Mouse (Mus musculus) liver, embryonic 13.5 days (tissue): ENCODE data around the gene Rnls. TPM values are rescaled to one million over a fixed set of nuclear protein-coding genes. Genes with fewer than 3 reads are reported as not detected.

Experiments
- ATAC-seq: fragments of 200-750 bp; cut with Nextera tagmentation; 2 replicates; pipeline ENCODE4 v1.8.0; 2017; ENCODE audit warnings: low read depth, mild to moderate bottlenecking, moderate number of reproducible peaks, moderate library complexity
- DNase-seq: peaks from one replicate; pipeline ENCODE4 v3.0.0; 2022
- H3K27ac ChIP-seq: fragments of 300-500 bp; sonication (generic); 2 replicates; pipeline ENCODE4 v1.5.1; 2015; ENCODE audit warnings: moderate library complexity, mild to moderate bottlenecking, inconsistent platforms
- H3K27me3 ChIP-seq: fragments of 300-500 bp; sonication (generic); 2 replicates; pipeline ENCODE4 v1.6.1; 2015; ENCODE audit warnings: mild to moderate bottlenecking, inconsistent platforms
- H3K36me3 ChIP-seq: fragments of 300-500 bp; sonication (generic); 2 replicates; pipeline ENCODE4 v1.6.1; 2015; ENCODE audit warnings: mild to moderate bottlenecking, inconsistent platforms
- H3K4me1 ChIP-seq: fragments of 300-500 bp; sonication (generic); replicated peaks from 2 replicates; pipeline ENCODE4 v1.6.1; 2015; ENCODE audit warnings: inconsistent platforms
- H3K4me2 ChIP-seq: fragments of 300-500 bp; sonication (generic); 2 replicates; pipeline ENCODE4 v1.6.1; 2015; ENCODE audit warnings: inconsistent platforms, mild to moderate bottlenecking, moderate library complexity
- H3K4me3 ChIP-seq: fragments of 300-500 bp; sonication (generic); replicated peaks from 2 replicates; pipeline ENCODE4 v1.5.1; 2015; ENCODE audit warnings: mild to moderate bottlenecking, inconsistent platforms
- H3K9ac ChIP-seq: fragments of 300-500 bp; sonication (generic); 2 replicates; pipeline ENCODE4 v1.6.1; 2015; ENCODE audit warnings: mild to moderate bottlenecking, inconsistent platforms
- H3K9me3 ChIP-seq: fragments of 300-500 bp; sonication (generic); replicated peaks from 2 replicates; pipeline ENCODE4 v1.6.1; 2016; ENCODE audit warnings: inconsistent platforms
- WGBS: fragments of 180-500 bp; shearing (Covaris S2); methylation state at CpG from one replicate; pipeline ENCODE4 v1.1.7; 2015; ENCODE audit not compliant: insufficient replicate concordance; 5-methylcytosine and 5-hydroxymethylcytosine counted together
- polyA plus RNA-seq: library from polyadenylated mRNA; unstranded; fragments of >200 nt; fragmentation: Nextera tagmentation; extraction: Ambion mirVana; gene quantifications from 2 replicates; pipeline ENCODE4 v1.2.1, GENCODE M21; 2015

Gene Rnls
- polyA plus RNA-seq, 1 experiment from 2014 or later = 1.1 TPM

- no peaks in the 10 kb centered on the region for H3K4me1 ChIP-seq
- H3K4me3 ChIP-seq = no peak overlapping the region
- DNase-seq = no peak
- no peak overlapping the region for H3K27ac ChIP-seq
- 47% methylated on average over 4 of the region's 4 CpGs for WGBS
- H3K36me3 ChIP-seq = no peaks in the 10 kb centered on the region
- H3K9ac ChIP-seq = no peak overlapping the region
- H3K4me2 ChIP-seq = no peak overlapping the region
- H3K9me3 ChIP-seq = no peaks in the 10 kb centered on the region
- ATAC-seq = no peak
- no peaks in the 10 kb centered on the region for H3K27me3 ChIP-seq
Observed at GRCm38 (mm10) chr19:33317130-33317529, 75.0 kb downstream of the Rnls start.

GRCm38 (mm10) chr19:33299726-33300292 is 92.3 kb downstream of the Rnls start:
- Histone ChIP-seq H3K27me3 (no peaks in the 10 kb centered on the region), H3K36me3 (no peaks in the 10 kb centered on the region), H3K9ac (no peak overlapping the region), H3K4me1 (no peaks in the 10 kb centered on the region), H3K9me3 (no peaks in the 10 kb centered on the region), H3K4me3 (no peak overlapping the region), H3K27ac (no peak overlapping the region), H3K4me2 (no peak overlapping the region)
- no peak for ATAC-seq
- DNase-seq = no peak
- WGBS = 64% methylated on average over 3 of the region's 3 CpGs

- no peaks in the 10 kb centered on the region for H3K4me1 ChIP-seq
- H3K4me2 ChIP-seq = no peak overlapping the region
- ATAC-seq (no peak), DNase-seq (no peak)
- no peaks in the 10 kb centered on the region for H3K27me3 ChIP-seq
- 46% methylated on average over 2 of the region's 2 CpGs for WGBS
- no peak overlapping the region for H3K27ac ChIP-seq
- H3K9me3 ChIP-seq = no peaks in the 10 kb centered on the region
- no peak overlapping the region for H3K4me3 ChIP-seq
- H3K9ac ChIP-seq = no peak overlapping the region
- no peaks in the 10 kb centered on the region for H3K36me3 ChIP-seq
Observed at GRCm38 (mm10) chr19:33296338-33296737, 95.8 kb downstream of the Rnls start.

GRCm38 (mm10) chr19:33282985-33283384 is 109.1 kb downstream of the Rnls start:
- Histone ChIP-seq H3K4me3 (no peak overlapping the region), H3K4me1 (no peaks in the 10 kb centered on the region), H3K36me3 (no peaks in the 10 kb centered on the region), H3K27me3 (no peaks in the 10 kb centered on the region), H3K27ac (no peak overlapping the region), H3K9me3 (no peaks in the 10 kb centered on the region), H3K9ac (no peak overlapping the region), H3K4me2 (no peak overlapping the region)
- ATAC-seq (no peak), DNase-seq (no peak)
- WGBS = 38% methylated on average over 3 of the region's 3 CpGs

GRCm38 (mm10) chr19:33276421-33276820 is 115.7 kb downstream of the Rnls start:
- Histone ChIP-seq H3K27me3 (no peaks in the 10 kb centered on the region), H3K4me3 (no peak overlapping the region)

GRCm38 (mm10) chr19:33273676-33274075 is 118.4 kb downstream of the Rnls start:
- no peaks in the 10 kb centered on the region for H3K4me1 ChIP-seq
- no peaks in the 10 kb centered on the region for H3K9me3 ChIP-seq
- H3K27me3 ChIP-seq = no peaks in the 10 kb centered on the region
- no peaks in the 10 kb centered on the region for H3K36me3 ChIP-seq
- no peak overlapping the region for H3K9ac ChIP-seq
- no peak overlapping the region for H3K27ac ChIP-seq
- no peak overlapping the region for H3K4me2 ChIP-seq
- no peak overlapping the region for H3K4me3 ChIP-seq
- 64% methylated on average over 1 of the region's 1 CpGs for WGBS
- DNase-seq = no peak
- ATAC-seq = no peak

More at GRCm38 (mm10) chr19:33276421-33276820, 115.7 kb downstream of the Rnls start:
- Histone ChIP-seq H3K9ac (no peak overlapping the region), H3K4me1 (no peaks in the 10 kb centered on the region), H3K27ac (no peak overlapping the region), H3K9me3 (no peaks in the 10 kb centered on the region), H3K36me3 (no peaks in the 10 kb centered on the region), H3K4me2 (no peak overlapping the region)
- no peak for DNase-seq
- 54% methylated on average over 1 of the region's 1 CpGs for WGBS
- no peak for ATAC-seq

- no peak overlapping the region for H3K9ac ChIP-seq
- no peak overlapping the region for H3K4me3 ChIP-seq
- DNase-seq (no peak), ATAC-seq (no peak)
- H3K27ac ChIP-seq = no peak overlapping the region
- no peaks in the 10 kb centered on the region for H3K9me3 ChIP-seq
- 43% methylated on average over 2 of the region's 2 CpGs for WGBS
- H3K4me1 ChIP-seq = no peaks in the 10 kb centered on the region
- H3K4me2 ChIP-seq = no peak overlapping the region
- no peaks in the 10 kb centered on the region for H3K36me3 ChIP-seq
- H3K27me3 ChIP-seq = no peaks in the 10 kb centered on the region
Observed at GRCm38 (mm10) chr19:33271571-33271970, 120.5 kb downstream of the Rnls start.

- Histone ChIP-seq H3K9me3 (no peaks in the 10 kb centered on the region), H3K36me3 (no peaks in the 10 kb centered on the region), H3K4me2 (no peak overlapping the region), H3K9ac (no peak overlapping the region), H3K27ac (no peak overlapping the region), H3K27me3 (no peaks in the 10 kb centered on the region), H3K4me3 (no peak overlapping the region), H3K4me1 (no peaks in the 10 kb centered on the region)
- no peak for DNase-seq
- WGBS = 46% methylated on average over 2 of the region's 2 CpGs
- no peak for ATAC-seq
Observed at GRCm38 (mm10) chr19:33270231-33270630, 121.9 kb downstream of the Rnls start.

- H3K36me3 ChIP-seq = no peaks in the 10 kb centered on the region
- H3K9me3 ChIP-seq = no peaks in the 10 kb centered on the region
- no peaks in the 10 kb centered on the region for H3K27me3 ChIP-seq
- H3K4me3 ChIP-seq = no peak overlapping the region
- H3K27ac ChIP-seq = no peak overlapping the region
- no peak overlapping the region for H3K4me2 ChIP-seq
- no peak overlapping the region for H3K9ac ChIP-seq
- DNase-seq = no peak
- no peaks in the 10 kb centered on the region for H3K4me1 ChIP-seq
- no peak for ATAC-seq
- WGBS = 63% methylated on average over 14 of the region's 14 CpGs
Observed at GRCm38 (mm10) chr19:33268044-33268443, 124.1 kb downstream of the Rnls start.

- ATAC-seq = no peak
- no peaks in the 10 kb centered on the region for H3K27me3 ChIP-seq
- no peaks in the 10 kb centered on the region for H3K9me3 ChIP-seq
- no peak overlapping the region for H3K9ac ChIP-seq
- H3K4me1 ChIP-seq = no peaks in the 10 kb centered on the region
- DNase-seq = no peak
- H3K36me3 ChIP-seq = no peaks in the 10 kb centered on the region
- no peak overlapping the region for H3K27ac ChIP-seq
- no peak overlapping the region for H3K4me3 ChIP-seq
- WGBS = 27% methylated on average over 2 of the region's 2 CpGs
- H3K4me2 ChIP-seq = no peak overlapping the region
Observed at GRCm38 (mm10) chr19:33265245-33265644, 126.8 kb downstream of the Rnls start.

- ATAC-seq = no peak
- Histone ChIP-seq H3K4me2 (no peak overlapping the region), H3K36me3 (no peaks in the 10 kb centered on the region), H3K4me1 (no peaks in the 10 kb centered on the region), H3K4me3 (no peak overlapping the region), H3K27ac (no peak overlapping the region), H3K9me3 (no peaks in the 10 kb centered on the region), H3K27me3 (no peaks in the 10 kb centered on the region), H3K9ac (no peak overlapping the region)
- no peak for DNase-seq
- 35% methylated on average over 3 of the region's 3 CpGs for WGBS
Observed at GRCm38 (mm10) chr19:33264224-33264993, 127.7 kb downstream of the Rnls start.

GRCm38 (mm10) chr19:33262421-33262820 is 129.7 kb downstream of the Rnls start:
- H3K27ac ChIP-seq = no peak overlapping the region
- 13% methylated on average over 2 of the region's 2 CpGs for WGBS
- H3K9ac ChIP-seq = no peak overlapping the region
- no peak overlapping the region for H3K4me3 ChIP-seq
- ATAC-seq = no peak
- DNase-seq = no peak
- H3K27me3 ChIP-seq = no peaks in the 10 kb centered on the region
- H3K36me3 ChIP-seq = no peaks in the 10 kb centered on the region
- H3K9me3 ChIP-seq = no peaks in the 10 kb centered on the region
- no peaks in the 10 kb centered on the region for H3K4me1 ChIP-seq
- H3K4me2 ChIP-seq = no peak overlapping the region
